Mouse (Mus musculus): Measurements from ENCODE around the gene Uox.

The Uox gene

GRCm38 (mm10) chr3:146586616-146587015, 16.4 kb downstream of the Uox start:
- no peak for DNase-seq

- no peak for DNase-seq
These were observed 19.3 kb downstream of the Uox start for GRCm38 (mm10) chr3:146589523-146589922.

- DNase-seq: no peak
These were observed 20.9 kb downstream of the Uox start for GRCm38 (mm10) chr3:146591159-146591558.

- no peak for DNase-seq
These were observed 21.4 kb downstream of the Uox start for GRCm38 (mm10) chr3:146591601-146592000.

- no peak for DNase-seq
These were observed 25.2 kb downstream of the Uox start for GRCm38 (mm10) chr3:146595440-146595839.

GRCm38 (mm10) chr3:146596387-146596786, 26.2 kb downstream of the Uox start:
- no peak for DNase-seq

GRCm38 (mm10) chr3:146596864-146597263, 26.6 kb downstream of the Uox start:
- no peak for DNase-seq

GRCm38 (mm10) chr3:146598411-146598810, 28.2 kb downstream of the Uox start:
- no peak for DNase-seq

GRCm38 (mm10) chr3:146599198-146599900, 29.1 kb downstream of the Uox start:
- DNase-seq: no peak

- no peak for DNase-seq
These were observed 31.0 kb downstream of the Uox start for GRCm38 (mm10) chr3:146601205-146601604.

GRCm38 (mm10) chr3:146602531-146602930, 32.3 kb downstream of the Uox start:
- no peak for DNase-seq

- DNase-seq: no peak
These were observed 34.4 kb downstream of the Uox start for GRCm38 (mm10) chr3:146604647-146605046.

- DNase-seq: no peak
These were observed 37.1 kb downstream of the Uox start for GRCm38 (mm10) chr3:146607368-146607767.

- no peak for DNase-seq
These were observed 40.1 kb downstream of the Uox start for GRCm38 (mm10) chr3:146610322-146610721.

GRCm38 (mm10) chr3:146611261-146611660, 41.0 kb downstream of the Uox start:
- DNase-seq: no peak

- no peak for DNase-seq
These were observed 41.6 kb downstream of the Uox start for GRCm38 (mm10) chr3:146611821-146612220.

- DNase-seq: no peak
These were observed 45.3 kb downstream of the Uox start, which contains the start of gene Dnase2b for GRCm38 (mm10) chr3:146615496-146615895. Gene Dnase2b, minus strand, starts transcription at chr3:146615596.

- no peak for DNase-seq
These were observed 46.5 kb downstream of the Uox start for GRCm38 (mm10) chr3:146616533-146617283.

- DNase-seq: no peak
These were observed 47.7 kb downstream of the Uox start for GRCm38 (mm10) chr3:146617946-146618345.

GRCm38 (mm10) chr3:146618357-146618756, 48.1 kb downstream of the Uox start:
- no peak for DNase-seq

GRCm38 (mm10) chr3:146620101-146620500, 49.9 kb downstream of the Uox start:
- DNase-seq: no peak

GRCm38 (mm10) chr3:146620555-146621249, 50.5 kb downstream of the Uox start:
- no peak for DNase-seq

- DNase-seq: no peak
These were observed 51.7 kb downstream of the Uox start for GRCm38 (mm10) chr3:146621966-146622365.

GRCm38 (mm10) chr3:146625766-146626165, 55.5 kb downstream of the Uox start:
- no peak for DNase-seq
